Comparison of ENCODE assay signal across 26 mouse cellular contexts in genomic region chr9:21180402-21180801, GRCm38 (mm10). TPM values are rescaled to one million over a fixed set of nuclear protein-coding genes. Genes with fewer than 3 reads are reported as not detected.
DNase-seq lines count a peak whose midpoint lies in the region; ATAC-seq and TF ChIP-seq lines count a peak whose summit lies in the region.
"Had no signal": no experiment of that assay in that cellular context is flagged by ENCODE, and none has a peak within 500 bp of the region (broad histone marks: within the 10 kb centered on the region; RNA-seq: fewer than 3 reads in every experiment).

No protein-coding gene starts in this region.

- no peaks in the 10 kb centered on the region for H3K27me3 ChIP-seq in heart, postnatal 0 days (ENCODE audit: control insufficient read depth, insufficient read depth, low read length)
- H3K27me3 ChIP-seq in midbrain, embryonic 13.5 days = peaks cover 52% of the 10 kb centered on the region
- peaks cover 31% of the 10 kb centered on the region for H3K27me3 ChIP-seq in midbrain, embryonic 16.5 days (ENCODE audit: control insufficient read depth, insufficient read depth, low read depth, low read length)

- H3K4me2 ChIP-seq in heart, postnatal 0 days (ENCODE audit: low read depth, low read length) = no peak overlapping the region
- no peak overlapping the region for H3K4me2 ChIP-seq in midbrain, embryonic 13.5 days (replicated peaks)
- no peak overlapping the region for H3K4me2 ChIP-seq in midbrain, embryonic 16.5 days (ENCODE audit: low read length)
- H3K4me2 ChIP-seq: hindbrain, embryonic 13.5 days; neural tube, embryonic 12.5 days had no signal

- no peaks in the 10 kb centered on the region for H3K36me3 ChIP-seq in heart, postnatal 0 days (replicated peaks; ENCODE audit: control insufficient read depth, insufficient read depth, low read length)
- H3K36me3 ChIP-seq in midbrain, embryonic 13.5 days = no peaks in the 10 kb centered on the region
- H3K36me3 ChIP-seq in midbrain, embryonic 16.5 days (ENCODE audit: control insufficient read depth, insufficient read depth, low read length) = no peaks in the 10 kb centered on the region
- H3K36me3 ChIP-seq: hindbrain, embryonic 13.5 days; limb, embryonic 12.5 days; midbrain, embryonic 10.5 days; neural tube, embryonic 12.5 days had no signal

- H3K9ac ChIP-seq in heart, postnatal 0 days (replicated peaks; ENCODE audit: low read depth, low read length) = no peak overlapping the region
- H3K9ac ChIP-seq in midbrain, embryonic 13.5 days (replicated peaks) = no peak overlapping the region; the same call in 1 of the 2 replicates
- H3K9ac ChIP-seq in midbrain, embryonic 16.5 days (ENCODE audit: low read depth, low read length) = no peak overlapping the region
- H3K9ac ChIP-seq: hindbrain, embryonic 13.5 days; limb, embryonic 12.5 days; liver, embryonic 14.5 days; neural tube, embryonic 12.5 days had no signal

- H3K4me3 ChIP-seq in heart, postnatal 0 days (ENCODE audit: low read depth, low read length) = no peak overlapping the region
- no peak overlapping the region for H3K4me3 ChIP-seq in midbrain, embryonic 13.5 days (replicated peaks)
- H3K4me3 ChIP-seq in midbrain, embryonic 16.5 days (ENCODE audit: low read depth, low read length) = no peak overlapping the region
- H3K4me3 ChIP-seq: hindbrain, embryonic 13.5 days; limb, embryonic 12.5 days; neural tube, embryonic 12.5 days had no signal

- 46% methylated on average over 4 of the region's 4 CpGs for WGBS in heart, postnatal 0 days
- WGBS in midbrain, embryonic 13.5 days = 62% methylated on average over 4 of the region's 4 CpGs
- 60% methylated on average over 4 of the region's 4 CpGs for WGBS in midbrain, embryonic 16.5 days

- H3K9me3 ChIP-seq in heart, postnatal 0 days (replicated peaks; ENCODE audit: control insufficient read depth, low read length) = no peaks in the 10 kb centered on the region
- H3K9me3 ChIP-seq in midbrain, embryonic 13.5 days = no peaks in the 10 kb centered on the region
- H3K9me3 ChIP-seq in midbrain, embryonic 16.5 days (replicated peaks; ENCODE audit: control insufficient read depth, low read length, poor library complexity, severe bottlenecking) = no peaks in the 10 kb centered on the region
- H3K9me3 ChIP-seq: hindbrain, embryonic 13.5 days; limb, embryonic 12.5 days; midbrain, embryonic 10.5 days; neural tube, embryonic 12.5 days had no signal

- ATAC-seq in heart, postnatal 0 days (ENCODE audit: insufficient read depth, low read depth) = no peak
- ATAC-seq in midbrain, embryonic 13.5 days = peak; percentile 40; the same call in 1 of the 2 replicates
- ATAC-seq in midbrain, embryonic 16.5 days = no peak
- ATAC-seq: forebrain, embryonic 16.5 days; intestine, embryonic 16.5 days had no signal

- TF ChIP-seq CTCF in heart, postnatal 0 days (IDR thresholded peaks at IDR 0.05; ENCODE audit: low read depth) = no peak

- no peak for TF ChIP-seq EP300 in heart, postnatal 0 days (IDR thresholded peaks at IDR 0.05; ENCODE audit: low read depth)

- H3K27ac ChIP-seq in heart, postnatal 0 days (ENCODE audit: low read depth) = 0 out of 2 replicates have a peak overlapping the region, but pooled peaks have one; percentile 38
- H3K27ac ChIP-seq in midbrain, embryonic 13.5 days = no peak overlapping the region
- H3K27ac ChIP-seq in midbrain, embryonic 16.5 days (ENCODE audit: low read length) = no peak overlapping the region
- H3K27ac ChIP-seq: hindbrain, embryonic 13.5 days; limb, embryonic 12.5 days; liver, embryonic 14.5 days; midbrain, embryonic 10.5 days; neural tube, embryonic 12.5 days had no signal

- H3K4me1 ChIP-seq in heart, postnatal 0 days (ENCODE audit: control insufficient read depth, insufficient read depth) = peaks cover 23% of the 10 kb centered on the region; the same call in 1 of the 2 replicates
- H3K4me1 ChIP-seq in midbrain, embryonic 13.5 days (replicated peaks) = peaks cover 6% of the 10 kb centered on the region; the same call in 1 of the 2 replicates
- H3K4me1 ChIP-seq in midbrain, embryonic 16.5 days (ENCODE audit: control insufficient read depth, insufficient read depth, low read length) = peaks cover 4% of the 10 kb centered on the region; the same call in 1 of the 2 replicates

- DNase-seq in heart, postnatal 0 days (ENCODE audit: low spot score) = no peak
- no peak for DNase-seq in heart, postnatal 4 days
- DNase-seq in adipocyte (ENCODE audit: low spot score) = peak; percentile 66
- DNase-seq in urinary bladder, postnatal 36 days (ENCODE audit: low spot score in 2 of 2) = no peak
- no peak for DNase-seq in c-Kit-positive CD71-positive TER-119-positive erythroid progenitor cells, embryonic 14.5 days (ENCODE audit: low spot score)
- DNase-seq: adrenal gland, adult 2 months; adrenal gland, postnatal 36 days; B cell, adult 2 months; cerebellum, adult 2 months; cerebellum, postnatal 14 days; heart, postnatal 36 days; kidney, adult 8-10 months; kidney, postnatal 10 days; lung, adult 2 months; lung, postnatal 14 days; right cerebral cortex, adult 18-20 months; thymus, postnatal 4 days had no signal

RNA-seq across cellular contexts. Expression of gene Pde4a, which starts 14.9 kb away (rescaled TPM):
- total RNA-seq in heart, postnatal 0 days (2014; rRNA removed; ENCODE audit: low replicate concordance) = 10.2 and 14.6 TPM in 2 replicates
- 16.6 and 17.5 TPM in 2 replicates for polyA plus RNA-seq in heart, postnatal 0 days (2015; fragmentation: Nextera tagmentation; extraction: Ambion mirVana)
- 10 to 100 TPM; 18.7 to 21.1 TPM for total RNA-seq in heart, postnatal 4 days (2021)
- polyA plus RNA-seq in midbrain, embryonic 13.5 days (2015; fragmentation: Nextera tagmentation; extraction: Ambion mirVana) = 20.1 and 20.2 TPM in 2 replicates
- 44.2 and 49.3 TPM in 2 replicates for polyA plus RNA-seq in midbrain, embryonic 16.5 days (2015; fragmentation: Nextera tagmentation; extraction: Ambion mirVana)

RNA-seq across cellular contexts. Expression of gene Cdc37, which starts 30.6 kb away (rescaled TPM):
- total RNA-seq in heart, postnatal 0 days (2014; rRNA removed; ENCODE audit: low replicate concordance) = 32.9 and 50.1 TPM in 2 replicates
- 176 and 183 TPM in 2 replicates for polyA plus RNA-seq in heart, postnatal 0 days (2015; fragmentation: Nextera tagmentation; extraction: Ambion mirVana)
- 100 to 1,000 TPM; 145 to 158 TPM for total RNA-seq in heart, postnatal 4 days (2021)
- 233 TPM in 2 replicates for polyA plus RNA-seq in midbrain, embryonic 13.5 days (2015; fragmentation: Nextera tagmentation; extraction: Ambion mirVana)
- polyA plus RNA-seq in midbrain, embryonic 16.5 days (2015; fragmentation: Nextera tagmentation; extraction: Ambion mirVana) = 199 and 227 TPM in 2 replicates

RNA-seq across cellular contexts. Expression of gene Tyk2, which starts 49.4 kb away (rescaled TPM):
- 16.7 and 17.9 TPM in 2 replicates for total RNA-seq in heart, postnatal 0 days (2014; rRNA removed; ENCODE audit: low replicate concordance)
- 7.7 and 8.3 TPM in 2 replicates for polyA plus RNA-seq in heart, postnatal 0 days (2015; fragmentation: Nextera tagmentation; extraction: Ambion mirVana)
- total RNA-seq in heart, postnatal 4 days (2021) = 1 to 10 TPM; 7.7 to 8.2 TPM
- 11.5 and 12.2 TPM in 2 replicates for polyA plus RNA-seq in midbrain, embryonic 13.5 days (2015; fragmentation: Nextera tagmentation; extraction: Ambion mirVana)
- 9.7 and 9.9 TPM in 2 replicates for polyA plus RNA-seq in midbrain, embryonic 16.5 days (2015; fragmentation: Nextera tagmentation; extraction: Ambion mirVana)

RNA-seq across cellular contexts. Expression of gene Keap1, which starts 58.8 kb away (rescaled TPM):
- total RNA-seq in heart, postnatal 0 days (2014; rRNA removed; ENCODE audit: low replicate concordance) = 67.9 and 79.0 TPM in 2 replicates
- polyA plus RNA-seq in heart, postnatal 0 days (2015; fragmentation: Nextera tagmentation; extraction: Ambion mirVana) = 42.7 and 45.7 TPM in 2 replicates
- total RNA-seq in heart, postnatal 4 days (2021) = 10 to 100 TPM; 33.7 to 37.7 TPM
- polyA plus RNA-seq in midbrain, embryonic 13.5 days (2015; fragmentation: Nextera tagmentation; extraction: Ambion mirVana) = 58.6 and 61.9 TPM in 2 replicates
- polyA plus RNA-seq in midbrain, embryonic 16.5 days (2015; fragmentation: Nextera tagmentation; extraction: Ambion mirVana) = 68.0 and 69.9 TPM in 2 replicates
